Mouse (Mus musculus): ENCODE data around the gene Nr4a2.

DNA sequence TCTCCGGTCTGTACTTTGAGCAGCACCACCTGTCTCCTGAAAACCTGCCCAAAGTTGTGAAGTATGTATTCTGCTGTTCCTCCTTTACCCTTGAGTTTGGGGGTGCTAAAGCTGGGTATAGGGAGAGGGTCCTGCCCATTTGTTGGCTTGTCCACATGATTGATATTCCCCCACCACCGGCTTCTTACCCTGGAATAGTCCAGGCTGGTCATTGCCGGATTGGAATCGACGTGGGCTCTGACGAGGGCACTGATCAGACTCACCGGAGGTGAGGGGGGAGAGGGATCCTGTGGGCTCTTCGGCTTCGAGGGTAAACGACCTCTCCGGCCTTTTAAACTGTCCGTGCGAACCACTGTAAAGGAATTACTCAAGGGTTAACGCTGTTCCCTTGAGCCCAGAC, 13.9 kb downstream of the Nr4a2 start:
- TF ChIP-seq CTCF (IDR thresholded peaks at IDR 0.05; ENCODE audit: low read depth, low read length) = no peak
- TF ChIP-seq POLR2A (IDR thresholded peaks at IDR 0.05; ENCODE audit: extremely low read depth, insufficient read depth, low read length) = no peak
